Mouse (Mus musculus) A20 (cell line): ENCODE results near the gene Gm20388.
A peak's percentile ranks its signal among the peaks of the same experiment; 100 is the strongest.

ENCODE experiments used
- DNase-seq: peaks from one replicate; pipeline ENCODE4 v3.0.0-alpha.2; 2011; ENCODE audit warnings: low read depth, low spot score

Gene Gm20388

DNA sequence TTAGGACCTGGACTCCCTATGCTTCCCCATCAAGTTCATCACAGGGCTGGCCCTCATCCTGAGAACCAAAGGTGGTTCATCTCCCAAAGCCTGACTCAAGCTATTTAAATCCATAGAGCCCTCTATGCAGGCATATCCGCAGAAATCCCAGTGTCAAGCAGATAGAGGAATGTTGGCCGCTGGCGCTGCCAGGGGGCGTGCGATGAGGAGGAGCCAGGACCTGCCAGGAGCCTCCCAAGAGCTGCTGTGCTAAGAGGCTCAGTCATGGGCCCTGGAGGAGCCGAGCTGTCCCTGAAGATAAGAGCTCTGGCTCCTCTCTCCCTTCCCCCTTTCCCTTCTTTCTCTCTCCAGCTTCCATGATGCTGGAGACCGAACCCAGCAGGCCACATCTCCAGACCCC lies 1075.4 kb downstream of the Gm20388 start:
- DNase-seq, result no peak

DNA sequence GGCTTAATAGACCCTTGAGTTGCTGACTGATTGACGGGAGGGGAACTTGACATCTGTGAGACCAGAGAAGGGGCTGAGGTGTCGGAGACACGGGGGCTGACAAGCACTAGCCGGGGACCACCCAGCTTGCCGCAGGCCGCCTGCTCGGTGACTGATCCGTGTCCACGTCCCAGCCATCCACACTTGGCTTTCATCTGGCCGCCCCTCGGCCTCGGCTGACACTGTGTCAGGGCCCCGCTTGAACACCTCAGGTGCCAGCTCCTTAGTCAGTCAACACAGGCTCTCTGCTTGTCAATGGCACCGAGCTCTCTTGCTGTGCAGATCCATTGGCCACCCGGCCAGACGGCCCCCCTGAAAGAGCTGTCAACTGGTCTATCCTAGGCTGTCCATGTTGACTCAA lies 1083.1 kb downstream of the Gm20388 start:
- no peak for DNase-seq

DNA sequence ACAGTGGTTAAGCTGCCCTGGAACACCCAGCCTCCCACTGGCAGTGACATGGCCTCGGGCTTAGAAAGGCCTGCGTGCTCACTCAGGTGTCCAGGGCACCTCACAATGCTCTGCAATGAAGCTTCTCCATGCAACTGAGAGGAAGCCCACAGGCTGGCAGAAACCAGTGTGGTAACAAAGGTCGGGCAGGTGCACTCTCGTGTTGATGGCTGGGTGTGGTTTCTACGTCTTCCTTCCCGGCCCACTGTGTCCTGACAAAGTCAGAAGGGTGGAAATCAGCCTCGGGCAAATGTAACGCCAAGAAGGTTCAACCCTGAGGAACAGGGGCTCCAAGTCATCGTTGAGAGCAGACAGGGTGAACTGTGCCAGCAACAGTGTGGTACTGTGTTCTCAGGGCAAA lies 1084.8 kb downstream of the Gm20388 start:
- no peak for DNase-seq

DNA sequence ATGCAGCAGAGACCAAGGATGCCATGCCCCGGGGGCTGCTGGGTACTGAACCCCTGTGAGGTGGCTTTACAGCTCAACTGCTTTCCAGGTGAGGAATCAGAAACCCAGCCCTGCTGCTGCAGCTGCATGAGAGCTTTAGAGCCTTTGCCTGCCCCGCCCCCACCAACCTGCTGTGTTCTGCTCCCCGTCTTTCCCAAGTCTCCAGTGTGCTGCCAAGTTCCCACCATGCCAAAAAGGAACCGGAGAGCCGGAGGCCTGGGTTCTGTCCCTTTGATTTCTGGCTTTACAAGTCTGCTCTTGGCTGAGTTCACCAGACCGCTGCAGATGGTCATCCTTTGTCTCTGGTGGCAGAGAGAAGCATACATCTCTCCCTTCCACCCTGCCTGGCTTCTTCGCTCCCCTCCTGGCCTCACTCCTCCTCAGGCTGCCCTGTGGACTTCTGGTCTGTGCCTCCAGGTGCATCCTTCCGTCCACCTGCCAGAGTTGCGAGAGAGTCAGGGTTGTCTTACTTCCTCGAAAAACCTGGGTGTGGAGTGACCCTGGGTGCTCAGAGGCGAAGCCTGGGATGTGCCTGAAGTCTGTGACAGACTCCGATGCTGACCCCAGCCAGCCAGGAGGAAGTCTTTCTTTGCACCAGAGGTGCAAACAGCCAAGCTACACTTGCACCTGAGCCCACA lies 1086.4 kb downstream of the Gm20388 start:
- DNase-seq, result no peak

DNA sequence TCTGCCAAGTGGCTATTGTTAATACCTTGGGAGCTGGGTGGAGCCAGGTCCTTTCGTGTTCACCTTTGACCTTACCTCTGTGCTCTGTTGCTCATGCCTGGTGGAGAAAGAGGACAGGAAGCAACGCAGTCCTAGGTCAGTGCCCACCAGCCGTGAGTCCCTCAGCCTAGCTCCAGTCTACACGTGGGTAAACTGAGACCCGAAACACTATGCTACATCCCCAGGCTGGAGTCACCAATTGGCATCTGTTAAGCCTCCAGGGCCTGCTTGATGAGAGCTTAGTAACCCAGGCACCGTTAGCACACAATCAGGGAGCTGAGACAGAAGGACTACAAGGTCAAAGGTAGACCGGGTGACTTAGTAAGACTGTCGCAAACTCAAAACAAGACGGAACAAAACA lies 1087.3 kb downstream of the Gm20388 start:
- no peak for DNase-seq

DNA sequence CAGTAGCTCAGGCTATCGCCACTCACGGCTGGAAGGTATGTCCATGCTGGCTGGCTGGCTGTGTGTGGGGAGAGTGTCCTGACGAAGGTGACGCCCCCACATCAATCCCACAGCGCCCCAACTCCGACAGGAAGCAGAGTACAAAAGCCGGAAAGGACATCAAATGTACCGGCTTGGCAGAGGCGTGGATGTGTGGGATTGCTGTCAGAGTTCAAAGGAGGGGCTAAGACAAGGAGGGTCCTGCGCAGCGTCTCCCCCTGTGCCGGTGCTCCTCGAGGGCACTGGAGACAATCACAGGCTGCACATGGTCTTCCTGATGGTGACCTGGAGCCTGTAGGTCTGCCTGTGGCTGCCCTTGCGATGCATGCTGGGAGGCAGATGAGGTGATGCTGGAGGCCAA lies 1088.3 kb downstream of the Gm20388 start:
- DNase-seq, result no peak

DNA sequence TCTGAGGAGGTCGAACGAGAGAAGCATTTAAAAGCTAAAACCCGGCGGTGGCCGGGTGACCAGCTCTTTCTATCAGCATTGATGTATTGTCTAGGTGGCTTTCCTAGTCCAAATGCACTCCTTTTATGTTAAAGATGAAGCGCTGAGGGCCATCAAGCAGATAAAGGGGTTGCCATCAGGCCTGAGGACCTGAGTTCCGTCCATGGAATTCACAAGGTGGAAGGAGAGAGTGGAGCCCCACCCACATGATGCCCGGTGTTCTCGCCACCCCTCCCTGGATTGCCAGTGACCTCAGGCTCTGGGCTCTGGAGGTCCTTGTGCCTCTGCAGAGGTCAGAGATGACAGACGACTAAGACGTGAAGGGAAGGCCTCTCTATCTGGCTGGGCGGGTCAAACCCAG lies 1091.3 kb downstream of the Gm20388 start:
- DNase-seq, result no peak

DNA sequence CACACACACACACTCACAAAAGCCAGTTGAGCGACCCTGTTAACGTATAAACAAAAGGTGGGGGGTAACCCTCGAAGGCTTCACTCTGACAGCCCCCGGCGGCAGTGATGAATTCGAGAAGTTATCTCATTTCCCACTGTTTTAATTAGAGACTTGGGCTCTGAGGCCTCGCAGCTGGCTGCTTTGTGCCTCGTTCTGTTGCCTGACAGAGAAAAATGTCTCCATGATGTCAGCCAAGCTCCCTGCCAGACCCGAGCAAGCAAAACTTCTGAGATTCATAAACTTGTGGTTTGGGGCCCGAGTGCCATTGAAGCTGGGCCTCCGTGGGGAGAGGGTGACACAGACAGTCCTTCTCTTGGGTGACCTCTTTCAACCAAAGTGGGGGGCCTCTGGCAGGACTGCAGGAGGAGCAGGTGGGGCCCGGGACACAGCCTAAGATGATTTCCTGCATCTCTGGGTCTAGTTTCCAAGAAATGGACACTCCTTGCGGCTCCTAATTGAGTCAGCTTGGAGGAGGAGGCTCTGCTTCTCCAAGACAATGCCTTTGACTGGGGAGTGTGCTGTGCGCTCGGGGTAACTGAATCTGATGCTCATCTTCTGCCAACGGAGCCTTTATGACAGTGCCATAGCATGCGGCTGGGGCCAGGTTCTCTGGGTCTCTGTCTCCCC lies 1092.4 kb downstream of the Gm20388 start:
- DNase-seq, result no peak

DNA sequence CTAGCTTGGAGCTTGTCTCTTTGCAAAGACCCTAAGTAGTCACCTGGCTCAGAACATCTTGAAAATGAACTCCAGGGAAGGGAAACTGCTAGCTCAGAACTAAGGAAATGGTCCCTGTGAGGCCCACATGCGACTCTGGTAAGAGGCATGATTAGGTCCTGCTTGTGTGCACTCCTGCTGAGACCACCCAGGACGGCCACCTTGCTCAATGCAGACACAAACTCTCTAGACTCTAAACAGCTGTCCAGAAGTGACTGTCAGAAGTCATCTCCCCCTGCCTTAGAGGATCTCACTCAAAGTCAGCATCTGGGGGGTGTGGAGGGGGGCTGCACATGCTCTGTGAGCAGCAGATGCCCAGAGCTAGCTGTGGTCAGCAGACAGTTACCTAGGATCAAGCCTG lies 1093.0 kb downstream of the Gm20388 start:
- DNase-seq, result no peak

DNA sequence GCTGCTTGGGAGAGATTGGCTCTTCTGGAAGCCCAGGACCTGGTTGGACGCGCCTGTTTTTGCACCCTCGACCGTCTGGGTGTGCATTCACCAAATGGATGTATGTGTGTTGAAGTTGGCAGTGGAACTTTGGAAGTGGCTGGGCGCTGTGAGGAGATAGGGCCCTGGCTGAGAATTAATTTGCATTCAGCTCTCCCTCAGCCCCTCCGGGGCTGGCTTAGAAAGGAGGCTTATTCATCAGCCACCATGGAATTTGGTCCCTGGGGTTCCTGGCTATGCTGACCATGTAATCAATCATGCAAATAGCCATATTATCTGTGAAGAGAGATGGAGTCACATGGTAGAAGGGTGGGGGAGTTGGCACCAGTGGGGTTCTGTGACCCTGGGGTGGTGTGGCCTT lies 1102.7 kb downstream of the Gm20388 start:
- DNase-seq, result no peak

DNA sequence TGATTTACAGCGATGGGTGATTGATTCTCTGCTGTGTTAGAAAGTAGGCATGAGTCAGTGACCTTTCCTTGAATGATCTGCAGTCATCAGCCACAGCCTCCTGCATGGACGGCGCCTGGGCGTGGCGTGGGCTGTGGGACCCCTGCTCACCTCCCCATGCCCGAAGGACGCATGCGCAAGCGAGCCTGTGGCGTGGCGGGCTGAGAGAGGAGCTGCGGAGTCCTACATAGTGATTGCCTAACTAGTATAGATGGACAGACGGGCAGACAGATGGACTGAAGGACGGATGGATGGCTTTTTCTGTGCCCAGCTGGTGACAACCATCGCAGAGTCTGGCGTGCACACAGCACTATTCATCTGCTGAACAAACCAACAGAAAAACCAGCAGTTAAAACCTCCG lies 1106.0 kb downstream of the Gm20388 start:
- no peak for DNase-seq

DNA sequence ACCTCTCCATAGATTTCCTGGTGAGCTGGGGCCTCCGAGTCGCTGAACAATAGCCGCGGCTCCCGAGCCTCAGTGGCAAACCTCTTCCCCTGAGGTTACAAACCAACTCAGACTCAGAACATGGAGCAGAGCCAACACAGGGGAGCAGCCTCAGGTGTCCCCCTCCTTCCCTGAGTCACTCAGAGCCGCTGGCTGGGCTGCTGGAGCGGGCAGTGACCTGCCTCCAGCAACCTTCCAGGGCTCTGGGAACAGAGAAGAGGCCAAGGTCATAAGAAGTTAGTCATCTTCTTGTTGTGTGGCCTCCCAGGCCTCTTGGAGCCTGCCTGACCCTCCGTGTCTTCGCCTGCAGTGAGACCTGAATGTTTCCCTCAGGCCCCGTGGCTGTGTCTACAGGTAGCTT lies 1107.6 kb downstream of the Gm20388 start:
- no peak for DNase-seq

DNA sequence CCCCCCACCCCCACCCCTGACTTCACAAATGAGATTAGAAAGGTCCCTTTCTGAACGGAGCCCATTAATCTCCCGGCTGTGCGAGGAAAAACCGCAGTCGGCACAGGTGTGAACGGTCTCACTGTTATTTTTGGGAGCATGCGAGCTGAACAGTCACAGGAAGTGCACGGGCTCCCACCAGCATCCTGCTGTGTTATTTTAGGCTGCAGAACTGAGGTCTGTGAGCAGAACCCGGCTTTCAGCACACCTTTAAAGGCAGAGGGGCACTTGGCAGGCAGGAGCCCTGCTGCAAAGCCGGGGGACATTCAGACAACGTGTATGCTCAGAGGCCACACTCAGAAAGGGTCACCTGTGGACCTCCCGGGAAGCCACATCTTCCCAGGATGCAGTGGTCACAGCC lies 1110.8 kb downstream of the Gm20388 start:
- no peak for DNase-seq

DNA sequence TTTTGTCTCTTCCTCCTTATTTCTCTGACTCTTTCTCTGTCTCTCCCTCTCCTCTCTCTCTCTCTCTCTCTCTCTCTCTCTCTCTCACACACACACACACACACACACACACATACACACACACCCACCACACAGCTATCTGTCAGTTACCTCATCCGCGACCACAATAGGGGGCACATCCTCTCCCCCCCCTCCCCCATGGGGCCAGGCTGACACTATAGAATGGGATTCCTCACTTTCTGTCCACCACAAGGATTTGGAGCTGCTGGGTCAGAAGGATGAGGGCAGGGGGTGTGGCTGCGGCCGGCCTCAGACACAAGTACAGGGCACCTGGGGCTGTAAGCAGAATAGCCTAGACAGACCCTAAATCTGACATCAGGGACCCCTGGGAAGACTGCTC lies 1112.4 kb downstream of the Gm20388 start:
- DNase-seq, result no peak

DNA sequence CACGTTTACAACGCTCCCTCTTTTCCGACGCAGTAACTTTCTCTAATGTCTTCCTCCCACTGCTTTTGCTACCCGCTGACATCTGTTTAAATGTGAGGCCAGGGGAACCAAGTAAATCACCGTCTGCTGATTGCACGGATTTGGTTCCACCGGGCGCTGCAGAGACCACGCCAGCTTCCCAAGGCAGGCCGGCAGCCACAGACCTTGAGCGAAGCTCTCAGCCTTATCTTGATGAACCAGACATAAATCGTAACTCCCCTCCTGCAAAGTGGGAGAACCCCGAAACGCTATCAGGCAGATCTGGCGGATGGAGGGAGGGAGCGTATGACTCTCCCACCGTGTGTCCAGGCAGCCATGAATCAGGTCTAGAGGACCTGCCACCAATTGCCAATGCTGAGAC lies 1113.1 kb downstream of the Gm20388 start:
- DNase-seq, result no peak

DNA sequence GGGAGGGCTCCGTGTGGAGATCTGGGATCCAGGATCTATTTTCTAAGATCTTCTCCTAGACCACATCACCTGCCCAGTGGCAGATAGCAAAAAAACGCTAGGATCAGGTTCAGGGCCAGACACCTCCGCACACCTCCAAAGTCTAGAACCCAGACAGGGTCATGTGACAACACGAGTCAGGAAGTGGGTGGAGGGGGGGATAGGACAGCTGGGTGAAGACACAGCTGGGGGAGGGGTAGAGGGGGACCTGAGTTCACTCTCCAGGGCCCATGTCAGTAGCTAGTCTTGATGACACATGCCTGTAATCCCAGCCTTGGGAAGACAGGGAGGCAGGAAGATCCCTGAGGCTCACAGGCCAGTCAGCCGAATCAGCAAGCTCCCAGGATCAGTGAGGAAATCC lies 1114.8 kb downstream of the Gm20388 start:
- DNase-seq, result no peak

DNA sequence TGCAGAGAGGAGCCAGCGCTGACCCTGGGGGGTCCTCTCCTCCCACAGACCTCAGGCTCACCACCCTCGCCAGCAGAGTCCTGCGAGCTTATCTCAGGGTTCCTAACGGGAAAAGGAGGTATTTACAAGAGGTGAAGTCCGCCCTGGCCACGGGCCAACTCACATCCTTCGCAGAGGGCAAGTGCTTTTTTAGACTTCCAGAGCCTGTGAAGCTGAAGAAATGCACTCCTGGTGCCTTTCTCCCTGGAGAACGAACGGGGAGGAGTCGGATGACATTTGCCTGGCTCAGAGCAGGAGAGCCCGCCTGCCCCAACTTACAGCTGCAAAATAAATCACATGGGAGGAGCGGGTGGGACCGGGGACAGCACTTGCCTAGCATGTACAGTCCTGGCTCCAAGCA lies 1117.1 kb downstream of the Gm20388 start:
- DNase-seq, result no peak

DNA sequence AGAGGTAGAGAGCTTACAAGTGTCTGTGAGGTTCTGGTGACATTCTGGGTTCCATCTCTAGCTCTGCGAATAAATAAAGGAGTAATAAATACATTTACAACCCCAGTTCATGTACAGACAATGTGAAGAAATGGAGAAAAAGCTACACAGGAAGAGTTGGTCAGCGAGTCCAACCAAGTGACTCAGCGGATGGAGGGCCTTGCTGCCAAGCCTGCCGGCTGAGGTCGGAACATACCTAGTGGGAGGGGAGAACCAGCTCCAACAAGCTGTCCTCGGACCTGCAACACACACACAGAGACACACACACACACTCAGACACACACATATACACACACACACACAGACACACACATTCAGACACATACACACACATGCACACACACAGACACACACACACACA lies 1118.4 kb downstream of the Gm20388 start:
- DNase-seq, result no peak

DNA sequence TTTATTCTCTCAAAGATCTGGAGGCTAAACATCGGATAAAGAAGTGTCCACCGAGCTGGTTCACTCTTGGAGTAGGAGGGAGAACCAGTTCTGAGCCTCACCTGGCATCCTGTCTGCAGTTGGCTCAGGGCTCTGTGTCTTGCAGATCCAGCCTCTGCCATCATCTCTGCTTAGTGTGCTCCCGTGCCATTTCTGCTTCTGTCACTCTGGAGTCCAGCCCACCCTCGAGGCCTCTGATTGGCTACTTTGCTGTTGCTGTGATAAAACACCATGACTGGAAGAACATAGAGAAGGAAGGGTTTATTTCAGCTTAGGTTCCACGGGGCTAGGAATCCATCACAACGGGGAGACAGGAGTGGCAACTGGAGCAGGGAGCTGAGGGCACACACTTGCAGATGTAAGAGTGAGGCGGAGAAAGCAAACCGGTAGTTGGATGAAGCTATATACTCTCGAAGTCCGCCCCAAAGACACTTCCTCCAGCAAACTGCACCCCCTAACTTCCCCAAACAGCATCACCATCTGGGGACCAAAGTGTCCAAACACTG lies 1119.9 kb downstream of the Gm20388 start:
- peak; percentile 13 for DNase-seq

DNA sequence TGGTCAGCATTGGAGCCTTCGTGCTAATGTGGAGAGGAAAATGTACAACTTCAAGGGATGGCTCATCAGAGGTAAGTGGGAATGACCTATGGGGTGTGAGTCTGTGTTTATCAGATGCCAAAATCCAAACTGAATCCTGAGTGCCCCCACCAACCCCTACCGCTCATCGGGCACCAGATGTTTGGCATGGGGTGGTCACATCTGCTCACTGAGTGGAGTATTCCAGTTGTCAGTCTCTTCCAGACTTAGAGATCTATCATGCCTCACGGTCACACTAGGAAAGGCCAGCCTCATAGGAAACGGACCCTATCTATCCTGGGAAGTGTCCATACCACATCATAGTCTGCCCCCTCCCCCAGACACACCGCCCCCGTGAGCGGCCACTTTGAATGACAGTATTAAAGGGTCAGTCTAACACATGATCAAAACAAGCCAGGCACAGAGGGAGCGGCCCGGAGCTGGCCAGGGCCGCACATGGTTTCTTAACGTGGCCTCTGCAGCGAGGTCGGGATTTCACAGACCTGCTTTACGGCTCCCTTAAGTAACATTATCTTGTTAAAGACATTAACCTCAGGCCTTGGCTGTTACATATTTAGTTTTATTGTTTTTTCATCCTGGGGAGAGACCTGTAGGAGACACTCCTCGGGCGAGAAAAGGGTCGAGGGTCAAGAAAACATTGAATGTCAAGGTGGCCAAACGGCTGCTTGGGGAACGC lies 1122.8 kb downstream of the Gm20388 start:
- DNase-seq, result no peak

DNA sequence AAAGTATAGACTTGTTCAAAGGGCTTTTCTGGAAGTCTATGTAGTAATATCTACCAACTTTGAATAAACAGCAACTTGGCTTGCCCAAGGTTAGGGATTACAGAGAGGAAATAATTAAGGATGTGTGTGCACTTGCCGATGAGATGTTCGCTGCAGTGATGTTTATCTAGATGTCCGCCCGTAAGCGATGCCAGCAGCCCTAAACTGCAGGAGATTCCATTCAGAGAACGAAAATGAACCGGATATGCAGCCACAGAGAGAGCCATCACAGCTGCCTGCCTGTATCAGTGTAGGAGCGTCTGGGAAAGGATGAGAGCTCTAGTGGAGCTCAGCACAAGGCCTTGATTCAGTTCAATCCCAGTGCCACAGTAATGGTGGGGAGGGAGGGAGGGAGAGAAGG lies 1125.0 kb downstream of the Gm20388 start:
- no peak for DNase-seq

DNA sequence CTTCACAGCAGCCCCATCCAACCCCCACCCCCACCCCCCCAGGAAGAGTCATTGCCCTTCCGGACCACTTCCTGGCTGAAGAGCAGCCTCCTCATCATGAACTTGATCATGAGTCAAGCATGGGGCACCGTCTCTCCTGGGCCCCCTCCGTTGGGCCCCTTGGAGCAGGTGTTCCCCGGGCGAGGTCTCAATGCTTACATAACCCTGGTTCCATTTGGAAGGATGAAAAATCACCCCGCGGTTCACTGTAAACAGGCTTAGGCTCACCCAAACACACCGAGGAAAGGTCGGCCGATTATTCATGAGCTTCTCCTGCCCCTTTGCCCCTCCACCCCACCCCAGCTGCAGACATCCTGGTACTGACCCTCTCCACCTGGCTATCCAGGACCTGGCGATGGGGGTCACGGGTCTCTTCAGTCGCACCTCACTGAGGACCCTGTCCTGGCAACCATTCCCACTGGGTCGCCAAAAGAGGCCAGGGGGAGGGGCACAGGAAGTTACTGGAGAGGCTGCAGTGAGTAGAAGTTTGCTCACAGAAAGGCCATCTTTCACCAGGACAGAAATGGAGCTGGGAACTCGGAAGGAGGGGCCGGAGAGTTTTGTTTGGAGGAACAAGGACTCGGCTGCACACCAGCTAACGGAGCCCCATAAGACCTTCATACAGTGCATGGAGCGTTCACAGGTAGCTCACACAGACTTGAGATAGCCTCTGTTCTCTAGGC lies 1133.2 kb downstream of the Gm20388 start:
- DNase-seq, result no peak
